ENCODE assay signal across 9 mouse cellular contexts in genomic region chr2:77402329-77402728, GRCm38 (mm10).
A peak's percentile ranks its signal among the peaks of the same experiment; 100 is the strongest.
DNase-seq lines count a peak whose midpoint lies in the region; ATAC-seq lines count a peak whose summit lies in the region.
"Had no signal": no experiment of that assay in that cellular context is flagged by ENCODE, and none has a peak within 500 bp of the region (broad histone marks: within the 10 kb centered on the region; RNA-seq: fewer than 3 reads in every experiment).

No protein-coding gene starts in this region.

- peak overlapping the region; percentile 38 for H3K4me3 ChIP-seq in kidney, embryonic 16.5 days (ENCODE audit: low read length)
- H3K4me3 ChIP-seq in hindbrain, embryonic 10.5 days: peak overlapping the region; percentile 44
- H3K4me3 ChIP-seq in limb, embryonic 13.5 days: peak overlapping the region; percentile 30; the same call in 1 of the 2 replicates
- peak overlapping the region; percentile 15 for H3K4me3 ChIP-seq in neural tube, embryonic 15.5 days (replicated peaks)

- peaks cover 8% of the 10 kb centered on the region for H3K4me1 ChIP-seq in kidney, embryonic 16.5 days (ENCODE audit: insufficient read depth, low read length)
- H3K4me1 ChIP-seq in hindbrain, embryonic 10.5 days (replicated peaks): peaks cover 16% of the 10 kb centered on the region
- peaks cover 10% of the 10 kb centered on the region for H3K4me1 ChIP-seq in limb, embryonic 13.5 days
- peaks cover 22% of the 10 kb centered on the region for H3K4me1 ChIP-seq in neural tube, embryonic 15.5 days

- H3K9ac ChIP-seq in kidney, embryonic 16.5 days (replicated peaks; ENCODE audit: low read length): no peak overlapping the region
- H3K9ac ChIP-seq in limb, embryonic 13.5 days: no peak overlapping the region
- H3K9ac ChIP-seq in neural tube, embryonic 15.5 days (replicated peaks): no peak overlapping the region

- no peak for DNase-seq in kidney, postnatal 25 days
- DNase-seq in hindbrain, embryonic 10.5 days (ENCODE audit: low spot score): peak; percentile 12
- no peak for DNase-seq in urinary bladder, postnatal 4 days (ENCODE audit: low spot score in 2 of 2)
- DNase-seq: adrenal gland, postnatal 36 days had no signal

- WGBS in kidney, embryonic 16.5 days: 19% methylated on average over 13 of the region's 13 CpGs
- 19% methylated on average over 13 of the region's 13 CpGs for WGBS in hindbrain, embryonic 10.5 days
- WGBS in limb, embryonic 13.5 days: 31% methylated on average over 13 of the region's 13 CpGs
- WGBS in neural tube, embryonic 15.5 days: 22% methylated on average over 13 of the region's 13 CpGs

- no peaks in the 10 kb centered on the region for H3K27me3 ChIP-seq in kidney, embryonic 16.5 days (ENCODE audit: insufficient read depth, low read length)
- 0 out of 2 replicates have a peak, but pooled peaks cover 7% of the 10 kb centered on the region for H3K27me3 ChIP-seq in hindbrain, embryonic 10.5 days (ENCODE audit: insufficient read depth, poor library complexity, severe bottlenecking)
- H3K27me3 ChIP-seq in limb, embryonic 13.5 days: 0 out of 2 replicates have a peak, but pooled peaks cover 3% of the 10 kb centered on the region
- H3K27me3 ChIP-seq in neural tube, embryonic 15.5 days (replicated peaks): no peaks in the 10 kb centered on the region

- ATAC-seq in kidney, embryonic 16.5 days (ENCODE audit: low FRiP score, low TSS enrichment): no peak
- ATAC-seq in limb, embryonic 13.5 days (ENCODE audit: low FRiP score, low read depth): no peak
- no peak for ATAC-seq in neural tube, embryonic 15.5 days (ENCODE audit: low FRiP score)
- no peak for ATAC-seq in monocyte, adult 5-6 weeks (replicated peaks; ENCODE audit: insufficient number of reproducible peaks, low FRiP score, low TSS enrichment, poor library complexity, severe bottlenecking)

- no peaks in the 10 kb centered on the region for H3K36me3 ChIP-seq in kidney, embryonic 16.5 days (ENCODE audit: insufficient read depth, low read length)
- H3K36me3 ChIP-seq in hindbrain, embryonic 10.5 days: no peaks in the 10 kb centered on the region
- no peaks in the 10 kb centered on the region for H3K36me3 ChIP-seq in limb, embryonic 13.5 days
- H3K36me3 ChIP-seq in neural tube, embryonic 15.5 days: no peaks in the 10 kb centered on the region
- H3K36me3 ChIP-seq: G1E had no signal

- no peak overlapping the region for H3K27ac ChIP-seq in kidney, embryonic 16.5 days (ENCODE audit: low read length)
- H3K27ac ChIP-seq in hindbrain, embryonic 10.5 days: peak overlapping the region; percentile 74
- H3K27ac ChIP-seq in limb, embryonic 13.5 days: no peak overlapping the region
- no peak overlapping the region for H3K27ac ChIP-seq in neural tube, embryonic 15.5 days (replicated peaks)

- H3K9me3 ChIP-seq in kidney, embryonic 16.5 days (ENCODE audit: low read length): no peaks in the 10 kb centered on the region
- no peaks in the 10 kb centered on the region for H3K9me3 ChIP-seq in hindbrain, embryonic 10.5 days
- no peaks in the 10 kb centered on the region for H3K9me3 ChIP-seq in limb, embryonic 13.5 days
- H3K9me3 ChIP-seq in neural tube, embryonic 15.5 days (replicated peaks): no peaks in the 10 kb centered on the region

- H3K4me2 ChIP-seq in kidney, embryonic 16.5 days (replicated peaks; ENCODE audit: low read depth, low read length): peak overlapping the region; percentile 51
- peak overlapping the region; percentile 62 for H3K4me2 ChIP-seq in limb, embryonic 13.5 days (replicated peaks)
- H3K4me2 ChIP-seq in neural tube, embryonic 15.5 days: peak overlapping the region; percentile 48
